Mouse (Mus musculus) liver, embryonic 11.5 days (tissue): ENCODE measurements around the gene Gm19426. TPM values are rescaled to one million over a fixed set of nuclear protein-coding genes. Genes with fewer than 3 reads are reported as not detected.
A peak's percentile ranks its signal among the peaks of the same experiment; 100 is the strongest.

Experiments used
- ATAC-seq: fragments of 200-750 bp; cut with Nextera tagmentation; replicated peaks from 2 replicates; pipeline ENCODE4 v1.8.0; 2017; ENCODE audit warnings: moderate number of reproducible peaks, mild to moderate bottlenecking, moderate TSS enrichment, moderate library complexity; ENCODE audit not compliant: low FRiP score
- DNase-seq: peaks from one replicate; pipeline ENCODE4 v3.0.0-alpha.2; 2017; ENCODE audit warnings: low spot score
- H3K27ac ChIP-seq: fragments of 300-500 bp; sonication (generic); 2 replicates; pipeline ENCODE4 v1.5.1; 2014; ENCODE audit warnings: mild to moderate bottlenecking, low read depth, low read length, control low read depth
- H3K27me3 ChIP-seq: fragments of 300-500 bp; sonication (generic); replicated peaks from 2 replicates; pipeline ENCODE4 v1.6.1; 2014; ENCODE audit warnings: low read length, mixed read lengths; ENCODE audit not compliant: control insufficient read depth, insufficient read depth
- H3K36me3 ChIP-seq: fragments of 300-500 bp; sonication (generic); 2 replicates; pipeline ENCODE4 v1.6.1; 2014; ENCODE audit warnings: mild to moderate bottlenecking, low read length, moderate library complexity, mixed read lengths; ENCODE audit not compliant: control insufficient read depth, insufficient read depth
- H3K4me1 ChIP-seq: fragments of 300-500 bp; sonication (generic); replicated peaks from 2 replicates; pipeline ENCODE4 v1.6.1; 2014; ENCODE audit warnings: low read length, mixed read lengths; ENCODE audit not compliant: control insufficient read depth, insufficient read depth
- H3K4me2 ChIP-seq: fragments of 300-500 bp; sonication (generic); 2 replicates; pipeline ENCODE4 v1.6.1; 2014; ENCODE audit warnings: mild to moderate bottlenecking, control low read depth, moderate library complexity
- H3K4me3 ChIP-seq: fragments of 300-500 bp; sonication (generic); 2 replicates; pipeline ENCODE4 v1.5.1; 2014; ENCODE audit warnings: low read depth, low read length, control low read depth
- H3K9ac ChIP-seq: fragments of 300-500 bp; sonication (generic); 2 replicates; pipeline ENCODE4 v1.6.1; 2014; ENCODE audit warnings: low read depth, low read length, control low read depth
- H3K9me3 ChIP-seq: fragments of 300-500 bp; sonication (generic); 2 replicates; pipeline ENCODE4 v1.6.1; 2016; ENCODE audit warnings: low read length, inconsistent platforms, mixed read lengths; ENCODE audit not compliant: control insufficient read depth
- WGBS: fragments of 180-500 bp; shearing (Covaris S2); extraction: QIAGEN DNeasy Blood & Tissue Kit; methylation state at CpG from one replicate; pipeline ENCODE4 v1.1.7; 2014; 5-methylcytosine and 5-hydroxymethylcytosine counted together
- polyA plus RNA-seq: library from polyadenylated mRNA; unstranded; fragments of >200 nt; fragmentation: Nextera tagmentation; extraction: Ambion mirVana; gene quantifications from 2 replicates; pipeline ENCODE4 v1.2.1, GENCODE M21; 2014

Gm19426 gene
- polyA plus RNA-seq, 1 experiment from 2014 or later = 3.3 TPM

GRCm38 (mm10) chr2:84775665-84776064 is 32.2 kb upstream of the Gm19426 start:
- WGBS = 71% methylated on average over 6 of the region's 6 CpGs
- H3K4me2 ChIP-seq = no peak overlapping the region
- H3K4me1 ChIP-seq = peaks cover 6% of the 10 kb centered on the region; the same call in 1 of the 2 replicates
- no peak for DNase-seq
- H3K27ac ChIP-seq = no peak overlapping the region
- H3K9me3 ChIP-seq = no peaks in the 10 kb centered on the region
- H3K9ac ChIP-seq = no peak overlapping the region
- H3K36me3 ChIP-seq = no peaks in the 10 kb centered on the region
- ATAC-seq = no peak
- H3K4me3 ChIP-seq = no peak overlapping the region
- peaks cover 2% of the 10 kb centered on the region for H3K27me3 ChIP-seq

GRCm38 (mm10) chr2:84775241-84775640 is 31.8 kb upstream of the Gm19426 start, which contains the start of gene Serping1:
Gene Serping1, minus strand, starts transcription at chr2:84775444.
- Histone ChIP-seq H3K4me3 (peak within 1 kb of the TSS; percentile 31), H3K4me2 (peak within 1 kb of the TSS; percentile 47), H3K36me3 (no peaks in the 10 kb centered on the region), H3K4me1 (peaks cover 6% of the 10 kb centered on the region; the same call in 1 of the 2 replicates), H3K27ac (0 out of 2 replicates have a peak within 1 kb of the TSS, but pooled peaks have one; percentile 35), H3K27me3 (peaks cover 2% of the 10 kb centered on the region), H3K9me3 (no peaks in the 10 kb centered on the region), H3K9ac (0 out of 2 replicates have a peak within 1 kb of the TSS, but pooled peaks have one; percentile 4)
- DNase-seq (no peak), ATAC-seq (peak; percentile 55)
- 60% methylated on average over 9 of the region's 9 CpGs for WGBS

- Histone ChIP-seq H3K9me3 (no peaks in the 10 kb centered on the region), H3K4me3 (peak overlapping the region; percentile 31), H3K4me2 (peak overlapping the region; percentile 47), H3K36me3 (no peaks in the 10 kb centered on the region), H3K27ac (0 out of 2 replicates have a peak overlapping the region, but pooled peaks have one; percentile 35), H3K4me1 (peaks cover 6% of the 10 kb centered on the region; the same call in 1 of the 2 replicates), H3K27me3 (peaks cover 2% of the 10 kb centered on the region), H3K9ac (0 out of 2 replicates have a peak overlapping the region, but pooled peaks have one; percentile 4)
- WGBS = 11% methylated on average over 15 of the region's 15 CpGs
- ATAC-seq (peak; percentile 79), DNase-seq (peak; percentile 56)
These were observed 31.3 kb upstream of the Gm19426 start for GRCm38 (mm10) chr2:84774751-84775150.

- no peaks in the 10 kb centered on the region for H3K36me3 ChIP-seq
- WGBS = 75% methylated on average over 5 of the region's 5 CpGs
- H3K9me3 ChIP-seq = no peaks in the 10 kb centered on the region
- no peak overlapping the region for H3K4me3 ChIP-seq
- H3K9ac ChIP-seq = no peak overlapping the region
- H3K27me3 ChIP-seq = peaks cover 2% of the 10 kb centered on the region
- H3K4me2 ChIP-seq = no peak overlapping the region
- DNase-seq (no peak), ATAC-seq (no peak)
- H3K27ac ChIP-seq = no peak overlapping the region
- peaks cover 6% of the 10 kb centered on the region; the same call in 1 of the 2 replicates for H3K4me1 ChIP-seq
These were observed 29.7 kb upstream of the Gm19426 start for GRCm38 (mm10) chr2:84773195-84773594.

GRCm38 (mm10) chr2:84772454-84772853 is 29.0 kb upstream of the Gm19426 start:
- Histone ChIP-seq H3K4me3 (no peak overlapping the region), H3K9me3 (no peaks in the 10 kb centered on the region)

GRCm38 (mm10) chr2:84770501-84770900 is 27.0 kb upstream of the Gm19426 start:
- H3K4me3 ChIP-seq = no peak overlapping the region
- H3K27me3 ChIP-seq = peaks cover 2% of the 10 kb centered on the region; the same call in 1 of the 2 replicates
- no peak for ATAC-seq
- no peak overlapping the region for H3K9ac ChIP-seq
- no peak for DNase-seq
- 67% methylated on average over 6 of the region's 6 CpGs for WGBS
- H3K36me3 ChIP-seq = no peaks in the 10 kb centered on the region
- no peak overlapping the region for H3K4me2 ChIP-seq
- no peaks in the 10 kb centered on the region for H3K9me3 ChIP-seq
- peaks cover 6% of the 10 kb centered on the region; the same call in 1 of the 2 replicates for H3K4me1 ChIP-seq
- H3K27ac ChIP-seq = no peak overlapping the region

More at GRCm38 (mm10) chr2:84772454-84772853, 29.0 kb upstream of the Gm19426 start:
- Histone ChIP-seq H3K4me2 (no peak overlapping the region), H3K4me1 (peaks cover 6% of the 10 kb centered on the region; the same call in 1 of the 2 replicates), H3K27me3 (peaks cover 2% of the 10 kb centered on the region; the same call in 1 of the 2 replicates), H3K36me3 (no peaks in the 10 kb centered on the region), H3K27ac (no peak overlapping the region), H3K9ac (no peak overlapping the region)
- ATAC-seq (no peak), DNase-seq (no peak)
- 74% methylated on average over 4 of the region's 4 CpGs for WGBS

GRCm38 (mm10) chr2:84762818-84763217 is 19.4 kb upstream of the Gm19426 start:
- Histone ChIP-seq H3K27ac (no peak overlapping the region), H3K27me3 (no peaks in the 10 kb centered on the region), H3K36me3 (no peaks in the 10 kb centered on the region), H3K4me2 (no peak overlapping the region), H3K4me3 (no peak overlapping the region), H3K9me3 (no peaks in the 10 kb centered on the region), H3K4me1 (no peaks in the 10 kb centered on the region), H3K9ac (no peak overlapping the region)
- WGBS = 41% methylated on average over 1 of the region's 1 CpGs
- ATAC-seq (no peak), DNase-seq (no peak)

- no peak for ATAC-seq
- WGBS = 54% methylated on average over 4 of the region's 4 CpGs
These were observed 18.8 kb upstream of the Gm19426 start for GRCm38 (mm10) chr2:84762295-84762694.

GRCm38 (mm10) chr2:84761840-84762239 is 18.4 kb upstream of the Gm19426 start:
- Histone ChIP-seq H3K36me3 (no peaks in the 10 kb centered on the region), H3K27me3 (no peaks in the 10 kb centered on the region; the same call in 1 of the 2 replicates), H3K9ac (no peak overlapping the region), H3K9me3 (no peaks in the 10 kb centered on the region), H3K4me1 (no peaks in the 10 kb centered on the region), H3K27ac (no peak overlapping the region), H3K4me2 (no peak overlapping the region), H3K4me3 (no peak overlapping the region)
- 88% methylated on average over 1 of the region's 1 CpGs for WGBS
- ATAC-seq (no peak), DNase-seq (no peak)

More at GRCm38 (mm10) chr2:84762295-84762694, 18.8 kb upstream of the Gm19426 start:
- Histone ChIP-seq H3K27me3 (no peaks in the 10 kb centered on the region; the same call in 1 of the 2 replicates), H3K36me3 (no peaks in the 10 kb centered on the region), H3K27ac (no peak overlapping the region), H3K9me3 (no peaks in the 10 kb centered on the region), H3K9ac (no peak overlapping the region), H3K4me1 (no peaks in the 10 kb centered on the region), H3K4me2 (no peak overlapping the region), H3K4me3 (no peak overlapping the region)
- DNase-seq = no peak
